Mouse (Mus musculus) 3134 (cell line): Measurements from ENCODE around the gene Stoml1.

Experiments
- DNase-seq: peaks from one replicate; pipeline ENCODE4 v3.0.0-alpha.2; 2011; ENCODE audit warnings: low spot score; ENCODE audit not compliant: insufficient read length; ENCODE audit errors: extremely low read depth

The Stoml1 gene

GRCm38 (mm10) chr9:58297961-58298477 lies 45.1 kb downstream of the Stoml1 start:
- no peak for DNase-seq

GRCm38 (mm10) chr9:58299356-58299799 lies 46.4 kb downstream of the Stoml1 start:
- peak; percentile 85 for DNase-seq

- no peak for DNase-seq
Measured at GRCm38 (mm10) chr9:58303115-58303514, 50.2 kb downstream of the Stoml1 start.

GRCm38 (mm10) chr9:58303599-58304271 lies 50.8 kb downstream of the Stoml1 start:
- DNase-seq = no peak

- no peak for DNase-seq
Measured at GRCm38 (mm10) chr9:58305686-58306085, 52.7 kb downstream of the Stoml1 start.

GRCm38 (mm10) chr9:58308395-58308794 lies 55.4 kb downstream of the Stoml1 start:
- peak; percentile 83 for DNase-seq

- peak; percentile 61 for DNase-seq
Measured at GRCm38 (mm10) chr9:58310043-58310660, 57.2 kb downstream of the Stoml1 start.

- DNase-seq = peak; percentile 41
Measured at GRCm38 (mm10) chr9:58311191-58311910, 58.4 kb downstream of the Stoml1 start.
